Mouse (Mus musculus) ovary, adult 18-20 months (tissue): ENCODE results near the gene Tmem63a.
"Not testable (repeated sequence)": the region's sequence is repeated elsewhere in the genome, so short reads cannot be mapped to it uniquely, and the experiment has no call there.

Experiments
- DNase-seq: peaks from one replicate; pipeline ENCODE4 v3.0.0; 2022; ENCODE audit warnings: low spot score, mixed read lengths

Tmem63a gene

GRCm38 (mm10) chr1:180926286-180926685 is 15.9 kb upstream of the Tmem63a start:
- no peak for DNase-seq

GRCm38 (mm10) chr1:180929599-180929998 is 12.5 kb upstream of the Tmem63a start:
- no peak for DNase-seq

- DNase-seq: no peak
Observed at GRCm38 (mm10) chr1:180931106-180931505, 11.0 kb upstream of the Tmem63a start.

DNA sequence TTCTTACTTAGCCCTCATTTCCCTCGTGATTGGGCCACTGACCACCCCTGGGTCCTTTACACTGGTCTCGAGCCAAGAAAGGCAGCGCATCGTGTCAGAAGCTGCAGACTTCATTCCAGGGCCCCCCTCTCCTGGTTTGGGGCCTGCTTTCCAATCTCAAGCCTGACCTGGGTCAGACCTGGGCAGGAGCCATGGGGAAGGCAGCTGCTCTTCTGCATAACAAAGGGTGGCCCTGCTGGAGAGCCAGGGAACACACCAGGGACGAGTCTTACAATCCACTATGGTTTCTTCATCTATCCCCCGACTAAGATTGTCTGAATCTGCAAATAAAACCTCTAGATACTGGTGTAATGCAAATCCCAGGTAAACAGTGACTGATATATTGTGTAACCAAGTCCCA is 8.5 kb upstream of the Tmem63a start:
- no peak for DNase-seq

GRCm38 (mm10) chr1:180934467-180935419 is 7.4 kb upstream of the Tmem63a start, which contains the start of gene Lefty1:
Gene Lefty1, plus strand, starts transcription at chr1:180935022.
- no peak for DNase-seq

- DNase-seq: peak; percentile 36
Observed at GRCm38 (mm10) chr1:180936610-180937398, 5.3 kb upstream of the Tmem63a start.

DNA sequence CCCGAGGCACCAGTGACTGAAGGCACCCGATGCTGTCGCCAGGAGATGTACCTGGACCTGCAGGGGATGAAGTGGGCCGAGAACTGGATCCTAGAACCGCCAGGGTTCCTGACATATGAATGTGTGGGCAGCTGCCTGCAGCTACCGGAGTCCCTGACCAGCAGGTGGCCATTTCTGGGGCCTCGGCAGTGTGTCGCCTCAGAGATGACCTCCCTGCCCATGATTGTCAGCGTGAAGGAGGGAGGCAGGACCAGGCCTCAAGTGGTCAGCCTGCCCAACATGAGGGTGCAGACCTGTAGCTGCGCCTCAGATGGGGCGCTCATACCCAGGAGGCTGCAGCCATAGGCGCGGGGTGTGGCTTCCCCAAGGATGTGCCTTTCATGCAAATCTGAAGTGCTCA is 4.5 kb upstream of the Tmem63a start:
- not testable (repeated sequence) for DNase-seq

DNA sequence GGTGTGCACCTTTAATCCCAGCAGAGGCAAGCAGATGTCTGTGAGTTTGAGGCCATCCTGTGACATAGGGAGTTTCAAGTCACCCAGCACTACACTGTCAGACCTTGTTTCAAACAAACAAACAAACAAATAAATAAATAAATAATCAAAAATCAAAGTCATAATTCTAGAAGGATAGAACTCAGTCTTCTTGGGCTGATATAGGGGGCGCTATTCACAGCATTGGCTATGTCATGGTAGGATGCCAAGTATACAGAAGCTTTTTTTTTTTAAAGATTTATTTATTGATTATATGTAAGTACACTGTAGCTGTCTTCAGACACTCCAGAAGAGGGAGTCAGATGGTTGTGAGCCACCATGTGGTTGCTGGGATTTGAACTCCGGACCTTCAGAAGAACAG is 3.4 kb upstream of the Tmem63a start:
- not testable (repeated sequence) for DNase-seq

GRCm38 (mm10) chr1:180940776-180941460 is 1.2 kb upstream of the Tmem63a start:
- no peak for DNase-seq

- DNase-seq: no peak
Observed at GRCm38 (mm10) chr1:180941726-180942125, 418 bp upstream of the Tmem63a start.

DNA sequence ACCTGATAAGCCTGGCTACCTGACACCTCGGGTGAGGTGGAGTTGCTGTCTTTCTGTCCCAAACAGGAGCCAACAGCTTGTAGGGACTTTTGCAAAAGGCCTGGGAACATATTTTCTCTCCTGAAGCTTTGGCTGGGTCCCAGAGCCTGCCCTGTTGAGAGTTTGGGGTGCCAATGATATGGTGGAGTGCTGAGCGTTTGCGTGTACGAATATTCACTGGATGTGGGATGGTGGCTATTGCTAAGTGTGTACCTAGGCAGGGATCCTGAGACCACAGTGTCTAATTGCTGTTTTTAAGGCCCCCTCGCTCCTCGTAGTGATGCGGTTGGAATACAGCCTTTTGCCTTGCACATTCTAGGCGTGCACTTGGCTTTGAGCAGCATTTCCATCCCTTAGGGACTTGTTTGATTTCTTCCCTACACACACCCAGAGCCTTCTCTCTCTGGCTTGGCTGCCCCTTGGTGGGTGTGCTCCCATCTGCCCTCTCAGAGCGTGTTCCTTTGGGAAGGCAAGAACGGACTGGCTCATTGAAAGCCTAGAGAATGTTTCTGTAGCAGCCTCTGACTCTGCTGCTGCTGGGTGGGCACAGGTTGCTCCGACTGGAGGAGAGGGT is 994 bp downstream of the Tmem63a start:
- DNase-seq: no peak

GRCm38 (mm10) chr1:180943896-180944295 is 1.8 kb downstream of the Tmem63a start:
- no peak for DNase-seq

- DNase-seq: no peak
Observed at GRCm38 (mm10) chr1:180944553-180944952, 2.4 kb downstream of the Tmem63a start.

- peak; percentile 37 for DNase-seq
Observed at GRCm38 (mm10) chr1:180945001-180945980, 3.1 kb downstream of the Tmem63a start.

- DNase-seq: peak; percentile 40
Observed at GRCm38 (mm10) chr1:180946448-180946847, 4.3 kb downstream of the Tmem63a start.

GRCm38 (mm10) chr1:180952085-180952746 is 10.1 kb downstream of the Tmem63a start:
- no peak for DNase-seq

DNA sequence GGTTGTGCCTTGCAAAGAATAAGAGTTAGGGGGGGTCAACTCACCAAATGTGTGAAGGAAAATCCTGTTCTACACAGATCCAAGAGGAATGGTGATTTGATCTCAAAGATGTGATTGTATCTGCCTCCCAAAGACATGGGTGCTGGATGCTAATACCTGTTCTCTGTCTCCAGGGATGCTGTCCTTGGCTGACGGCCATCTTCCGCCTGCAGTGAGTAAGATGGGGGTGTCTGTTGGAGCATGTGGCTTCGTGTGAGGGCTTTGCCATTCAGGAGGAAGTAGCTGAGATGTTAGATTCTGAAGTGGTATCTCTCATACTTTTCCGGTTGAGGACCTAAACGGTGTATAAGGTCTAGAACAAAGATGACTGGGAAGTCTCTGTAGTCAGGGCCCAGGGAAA is 10.7 kb downstream of the Tmem63a start:
- DNase-seq: no peak

GRCm38 (mm10) chr1:180956401-180956800 is 14.3 kb downstream of the Tmem63a start:
- no peak for DNase-seq

GRCm38 (mm10) chr1:180956973-180957381 is 14.8 kb downstream of the Tmem63a start:
- DNase-seq: no peak

GRCm38 (mm10) chr1:180957989-180958388 is 15.8 kb downstream of the Tmem63a start:
- no peak for DNase-seq
